In genomic region chr19:41913774-41914591, GRCm38 (mm10) we compare ENCODE assay signal across 8 mouse cellular contexts. TPM values are rescaled to one million over a fixed set of nuclear protein-coding genes. Genes with fewer than 3 reads are reported as not detected.
A peak's percentile ranks its signal among the peaks of the same experiment; 100 is the strongest.
DNase-seq lines count a peak whose midpoint lies in the region; ATAC-seq and TF ChIP-seq lines count a peak whose summit lies in the region.

No protein-coding gene starts in this region.

- TF ChIP-seq CTCF in layer of hippocampus, adult 2 months (conservative IDR thresholded peaks at IDR 0.05), result no peak
- TF ChIP-seq CTCF in intestine, postnatal 0 days (IDR thresholded peaks at IDR 0.05; ENCODE audit: low read depth), result no peak

- H3K4me2 ChIP-seq in intestine, postnatal 0 days (replicated peaks; ENCODE audit: low read depth), result peak overlapping the region; percentile 85
- peak overlapping the region; percentile 98 for H3K4me2 ChIP-seq in neural tube, embryonic 14.5 days (ENCODE audit: low read depth, low read length)

- no peaks in the 10 kb centered on the region for H3K27me3 ChIP-seq in embryonic facial prominence, embryonic 10.5 days (replicated peaks; ENCODE audit: low read depth, poor library complexity, severe bottlenecking)
- H3K27me3 ChIP-seq in intestine, postnatal 0 days (replicated peaks; ENCODE audit: control insufficient read depth, insufficient read depth, low read length), result no peaks in the 10 kb centered on the region
- H3K27me3 ChIP-seq in neural tube, embryonic 14.5 days (ENCODE audit: control insufficient read depth, insufficient read depth, low read length), result no peaks in the 10 kb centered on the region

- ATAC-seq in intestine, postnatal 0 days, result no peak
- ATAC-seq in neural tube, embryonic 14.5 days (ENCODE audit: low read depth), result no peak

- no peaks in the 10 kb centered on the region for H3K9me3 ChIP-seq in embryonic facial prominence, embryonic 10.5 days
- H3K9me3 ChIP-seq in intestine, postnatal 0 days (ENCODE audit: control insufficient read depth), result no peaks in the 10 kb centered on the region
- H3K9me3 ChIP-seq in neural tube, embryonic 14.5 days (ENCODE audit: control insufficient read depth, low read length), result no peaks in the 10 kb centered on the region

- peak overlapping the region; percentile 60 for H3K27ac ChIP-seq in layer of hippocampus, adult 2 months
- peak overlapping the region; percentile 96 for H3K27ac ChIP-seq in embryonic facial prominence, embryonic 10.5 days (replicated peaks)
- H3K27ac ChIP-seq in intestine, postnatal 0 days (ENCODE audit: low read depth, low read length), result no peak overlapping the region
- H3K27ac ChIP-seq in neural tube, embryonic 14.5 days (ENCODE audit: low read depth, low read length), result no peak overlapping the region

- H3K4me3 ChIP-seq in layer of hippocampus, adult 2 months, result peak overlapping the region; percentile 95
- peak overlapping the region; percentile 98 for H3K4me3 ChIP-seq in embryonic facial prominence, embryonic 10.5 days
- peak overlapping the region; percentile 65 for H3K4me3 ChIP-seq in intestine, postnatal 0 days (ENCODE audit: low read depth, low read length)
- H3K4me3 ChIP-seq in neural tube, embryonic 14.5 days (ENCODE audit: low read depth, low read length), result peak overlapping the region; percentile 95; the same call in 1 of the 2 replicates

- no peak for DNase-seq in layer of hippocampus, adult 2 months (ENCODE audit: low spot score in 2 of 2)
- no peak for DNase-seq in layer of hippocampus, postnatal 36 days
- DNase-seq in embryonic facial prominence, embryonic 10.5 days (ENCODE audit: low spot score), result peak; percentile 45
- no peak for DNase-seq in spleen, postnatal 36 days (ENCODE audit: low spot score in 2 of 2)
- DNase-seq in ovary, postnatal 36 days (ENCODE audit: low spot score), result no peak
- DNase-seq in adrenal gland, postnatal 14 days, result no peak

- H3K4me1 ChIP-seq in embryonic facial prominence, embryonic 10.5 days, result peaks cover 24% of the 10 kb centered on the region
- 0 out of 2 replicates have a peak, but pooled peaks cover 8% of the 10 kb centered on the region for H3K4me1 ChIP-seq in intestine, postnatal 0 days (replicated peaks; ENCODE audit: control insufficient read depth, insufficient read depth, low read length)
- H3K4me1 ChIP-seq in neural tube, embryonic 14.5 days (ENCODE audit: control insufficient read depth, insufficient read depth, low read length), result peaks cover 14% of the 10 kb centered on the region

- 38% methylated on average over 6 of the region's 6 CpGs for WGBS in embryonic facial prominence, embryonic 10.5 days
- 40% methylated on average over 6 of the region's 6 CpGs for WGBS in intestine, postnatal 0 days
- 48% methylated on average over 6 of the region's 6 CpGs for WGBS in neural tube, embryonic 14.5 days

- H3K9ac ChIP-seq in intestine, postnatal 0 days (ENCODE audit: low read depth, low read length), result peak overlapping the region; percentile 63; the same call in 1 of the 2 replicates
- H3K9ac ChIP-seq in neural tube, embryonic 14.5 days (replicated peaks; ENCODE audit: low read depth, low read length), result peak overlapping the region; percentile 74; the same call in 1 of the 2 replicates

- peaks cover 50% of the 10 kb centered on the region for H3K36me3 ChIP-seq in embryonic facial prominence, embryonic 10.5 days (replicated peaks)
- peaks cover 24% of the 10 kb centered on the region for H3K36me3 ChIP-seq in intestine, postnatal 0 days (ENCODE audit: control insufficient read depth, insufficient read depth)
- peaks cover 15% of the 10 kb centered on the region for H3K36me3 ChIP-seq in neural tube, embryonic 14.5 days (ENCODE audit: control insufficient read depth, insufficient read depth, low read length)

RNA-seq across cellular contexts. Expression of gene Pgam1, which starts 2.3 kb away (rescaled TPM):
- total RNA-seq in layer of hippocampus, adult 2 months (2021), result 100 to 1,000 TPM; 502 to 540 TPM
- total RNA-seq in layer of hippocampus, postnatal 36 days (2021), result 100 to 1,000 TPM; 507 to 547 TPM
- 1,003 and 1,124 TPM in 2 replicates for polyA plus RNA-seq in embryonic facial prominence, embryonic 10.5 days (2016; fragmentation: Nextera tagmentation; extraction: Ambion mirVana)
- 213 and 223 TPM in 2 replicates for polyA plus RNA-seq in intestine, postnatal 0 days (2015; fragmentation: Nextera tagmentation; extraction: Ambion mirVana)
- polyA plus RNA-seq in neural tube, embryonic 14.5 days (2014; fragmentation: Nextera tagmentation; extraction: Ambion mirVana), result 521 and 528 TPM in 2 replicates
- total RNA-seq in adrenal gland, postnatal 14 days (2021), result 632 and 654 TPM in 2 replicates

RNA-seq across cellular contexts. Expression of gene Rrp12, which starts 18.0 kb away (rescaled TPM):
- total RNA-seq in layer of hippocampus, adult 2 months (2021), result 10 to 100 TPM; 33.4 to 34.2 TPM
- 10 to 100 TPM; 34.7 to 35.5 TPM for total RNA-seq in layer of hippocampus, postnatal 36 days (2021)
- 36.3 and 38.9 TPM in 2 replicates for polyA plus RNA-seq in embryonic facial prominence, embryonic 10.5 days (2016; fragmentation: Nextera tagmentation; extraction: Ambion mirVana)
- 4.7 and 5.0 TPM in 2 replicates for polyA plus RNA-seq in intestine, postnatal 0 days (2015; fragmentation: Nextera tagmentation; extraction: Ambion mirVana)
- 10.7 and 14.7 TPM in 2 replicates for polyA plus RNA-seq in neural tube, embryonic 14.5 days (2014; fragmentation: Nextera tagmentation; extraction: Ambion mirVana)
- total RNA-seq in adrenal gland, postnatal 14 days (2021), result 16.2 and 19.5 TPM in 2 replicates

RNA-seq across cellular contexts. Expression of gene Exosc1, which starts 19.2 kb away (rescaled TPM):
- 10 to 100 TPM; 27.6 to 35.4 TPM for total RNA-seq in layer of hippocampus, adult 2 months (2021)
- total RNA-seq in layer of hippocampus, postnatal 36 days (2021), result 10 to 100 TPM; 27.0 to 29.5 TPM
- 94.3 and 96.8 TPM in 2 replicates for polyA plus RNA-seq in embryonic facial prominence, embryonic 10.5 days (2016; fragmentation: Nextera tagmentation; extraction: Ambion mirVana)
- 32.3 and 33.3 TPM in 2 replicates for polyA plus RNA-seq in intestine, postnatal 0 days (2015; fragmentation: Nextera tagmentation; extraction: Ambion mirVana)
- 60.7 and 69.2 TPM in 2 replicates for polyA plus RNA-seq in neural tube, embryonic 14.5 days (2014; fragmentation: Nextera tagmentation; extraction: Ambion mirVana)
- 23.9 and 25.4 TPM in 2 replicates for total RNA-seq in adrenal gland, postnatal 14 days (2021)

RNA-seq across cellular contexts. Expression of gene Zdhhc16, which starts 19.3 kb away (rescaled TPM):
- 10 to 100 TPM; 45.2 to 47.3 TPM for total RNA-seq in layer of hippocampus, adult 2 months (2021)
- 10 to 100 TPM; 41.9 to 45.0 TPM for total RNA-seq in layer of hippocampus, postnatal 36 days (2021)
- 85.4 and 85.7 TPM in 2 replicates for polyA plus RNA-seq in embryonic facial prominence, embryonic 10.5 days (2016; fragmentation: Nextera tagmentation; extraction: Ambion mirVana)
- 37.7 and 38.4 TPM in 2 replicates for polyA plus RNA-seq in intestine, postnatal 0 days (2015; fragmentation: Nextera tagmentation; extraction: Ambion mirVana)
- 67.7 and 72.7 TPM in 2 replicates for polyA plus RNA-seq in neural tube, embryonic 14.5 days (2014; fragmentation: Nextera tagmentation; extraction: Ambion mirVana)
- 31.4 and 31.8 TPM in 2 replicates for total RNA-seq in adrenal gland, postnatal 14 days (2021)

Comparison
In these comparisons a context has a peak if more than half of its experiments do, and no peak if none do; other contexts are left out.
1. H3K27ac ChIP-seq: peak in layer of hippocampus, adult 2 months (single experiment) and embryonic facial prominence, embryonic 10.5 days (single experiment); none in intestine, postnatal 0 days (single experiment) and neural tube, embryonic 14.5 days (single experiment).
2. Peak in every context shown above with its lines, with median percentiles within 50 percentile points of each other: H3K4me3 ChIP-seq.